Mouse (Mus musculus): ENCODE measurements around the gene Hat1. TPM values are rescaled to one million over a fixed set of nuclear protein-coding genes. Genes with fewer than 3 reads are reported as not detected.

Gene Hat1
- polyA plus RNA-seq (2016; fragmentation: Nextera tagmentation; extraction: Ambion mirVana) = 87.2 and 89.4 TPM in 2 replicates

DNA sequence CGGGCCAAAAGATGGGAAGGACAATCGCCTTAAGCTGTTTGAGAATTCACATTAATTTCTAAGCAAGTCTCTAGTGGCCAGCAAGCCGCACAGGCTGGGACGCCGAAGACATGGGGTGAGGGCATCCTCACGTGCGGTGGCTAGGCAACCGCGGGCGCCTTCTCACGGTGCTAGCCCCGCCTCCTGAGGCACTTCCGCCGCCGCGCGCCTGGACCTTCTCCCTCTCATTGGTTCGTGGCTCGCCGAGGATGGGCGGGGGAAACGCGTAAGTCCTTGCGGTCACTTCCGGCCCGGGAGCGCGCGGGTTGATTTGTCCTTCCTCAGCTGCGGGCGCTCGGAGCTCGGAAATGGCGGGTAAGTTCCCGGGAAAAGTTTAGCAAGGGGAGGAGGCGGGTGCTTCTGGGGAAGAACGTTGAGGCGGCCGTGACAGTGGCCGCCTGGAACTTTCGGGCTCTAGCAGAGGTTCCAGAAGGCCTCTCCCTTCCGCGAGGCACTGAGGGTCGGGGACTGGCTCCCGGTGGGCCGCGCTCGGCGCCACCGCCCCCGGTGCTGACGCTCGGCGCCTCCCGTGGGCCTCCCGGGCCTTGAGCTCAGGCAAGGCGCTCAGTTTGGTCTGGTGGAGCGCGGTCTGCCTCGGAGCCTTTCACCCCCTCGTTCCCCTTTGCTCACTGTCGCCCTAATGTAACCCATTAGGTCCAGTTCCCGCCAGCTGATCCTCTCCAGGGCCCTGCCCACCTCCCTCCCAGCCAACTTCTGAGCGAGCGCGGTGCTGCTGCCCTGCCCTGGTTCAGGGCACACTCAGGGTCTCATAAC, at the start of gene Hat1:
Hat1 (plus strand) TSS at position 8 of the 813 bp plus-strand sequence.
- Histone ChIP-seq H3K9me3 (no peaks in the 10 kb centered on the region), H3K4me1 (peaks cover 9% of the 10 kb centered on the region), H3K4me3 (peak within 1 kb of the TSS; percentile 83), H3K27ac (no peak within 1 kb of the TSS), H3K9ac (peak within 1 kb of the TSS; percentile 78), H3K27me3 (replicated peaks) (no peaks in the 10 kb centered on the region), H3K36me3 (peaks cover 15% of the 10 kb centered on the region), H3K4me2 (replicated peaks) (peak within 1 kb of the TSS; percentile 81)
- WGBS = under 1% methylated on average over 66 of the region's 66 CpGs
- peak; percentile 100 for ATAC-seq (ENCODE audit: low FRiP score, low read depth)

DNA sequence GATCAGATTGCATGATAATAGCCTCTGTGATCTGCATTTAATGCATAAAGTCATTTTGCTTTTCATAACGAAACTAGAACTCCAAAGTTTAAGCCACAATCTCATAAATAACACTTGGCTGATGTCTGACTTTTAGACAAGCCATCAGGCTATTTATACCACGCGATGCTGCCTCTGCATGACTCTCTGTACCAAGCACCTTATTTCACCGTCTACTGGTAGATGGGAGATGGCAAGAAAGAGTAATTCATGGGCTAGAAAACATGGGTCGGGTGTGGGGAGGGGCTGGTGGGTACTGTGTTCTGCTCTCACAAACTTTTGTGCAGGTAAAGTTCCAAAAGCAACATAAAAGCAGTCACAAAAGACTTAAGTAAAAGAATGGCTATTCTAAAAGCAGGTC, 48.6 kb upstream of the Hat1 start:
- WGBS = 82% methylated on average over 5 of the region's 5 CpGs
- no peak overlapping the region for H3K4me3 ChIP-seq
- no peak overlapping the region for H3K4me2 ChIP-seq (replicated peaks)
- no peaks in the 10 kb centered on the region for H3K27me3 ChIP-seq (replicated peaks)
- no peak overlapping the region for H3K27ac ChIP-seq
- peaks cover 10% of the 10 kb centered on the region; the same call in 1 of the 2 replicates for H3K36me3 ChIP-seq
- no peak for ATAC-seq (ENCODE audit: low FRiP score, low read depth)
- no peak overlapping the region for H3K9ac ChIP-seq
- 0 out of 2 replicates have a peak, but pooled peaks cover 5% of the 10 kb centered on the region for H3K9me3 ChIP-seq
- no peaks in the 10 kb centered on the region for H3K4me1 ChIP-seq

DNA sequence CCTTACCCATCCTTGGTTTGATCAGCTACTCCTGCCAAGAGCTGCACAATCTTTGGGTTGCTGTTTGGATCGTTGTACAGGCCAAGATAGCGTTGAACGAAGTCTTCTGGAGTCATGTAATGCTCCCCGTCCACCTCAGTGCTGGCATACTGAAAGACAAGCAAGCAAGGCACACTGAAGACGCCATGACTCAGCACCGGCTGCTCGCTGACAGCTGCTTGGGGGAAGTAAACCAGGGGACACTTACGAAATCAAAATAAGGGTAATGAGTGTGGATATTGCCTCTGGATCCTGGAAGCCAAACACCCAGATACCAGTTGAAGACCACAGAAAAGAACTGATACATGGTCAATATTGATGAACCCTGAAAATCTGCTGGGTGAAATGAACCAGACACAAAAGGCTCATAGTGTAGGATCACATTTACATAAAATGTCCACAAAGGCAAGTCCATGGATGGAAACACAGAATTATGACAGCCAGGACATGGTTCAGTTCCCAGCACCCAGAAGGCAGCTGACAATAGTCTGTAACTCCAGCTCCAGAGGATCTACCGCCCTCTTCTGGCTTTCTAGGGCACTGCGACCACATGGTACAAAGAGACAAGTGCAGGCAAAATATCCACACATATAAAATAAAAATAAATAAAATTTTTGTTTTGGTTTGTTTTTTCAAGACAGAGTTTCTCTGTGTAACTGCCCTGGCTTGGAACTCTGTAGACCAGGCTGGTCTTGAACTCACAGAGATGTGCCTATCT, 44.7 kb upstream of the Hat1 start:
- Histone ChIP-seq H3K27ac (no peak overlapping the region), H3K4me3 (no peak overlapping the region), H3K4me1 (no peaks in the 10 kb centered on the region), H3K4me2 (replicated peaks) (no peak overlapping the region), H3K36me3 (peaks cover 10% of the 10 kb centered on the region; the same call in 1 of the 2 replicates), H3K27me3 (replicated peaks) (no peaks in the 10 kb centered on the region), H3K9me3 (0 out of 2 replicates have a peak, but pooled peaks cover 5% of the 10 kb centered on the region), H3K9ac (no peak overlapping the region)
- WGBS = 93% methylated on average over 10 of the region's 10 CpGs
- no peak for ATAC-seq (ENCODE audit: low FRiP score, low read depth)

DNA sequence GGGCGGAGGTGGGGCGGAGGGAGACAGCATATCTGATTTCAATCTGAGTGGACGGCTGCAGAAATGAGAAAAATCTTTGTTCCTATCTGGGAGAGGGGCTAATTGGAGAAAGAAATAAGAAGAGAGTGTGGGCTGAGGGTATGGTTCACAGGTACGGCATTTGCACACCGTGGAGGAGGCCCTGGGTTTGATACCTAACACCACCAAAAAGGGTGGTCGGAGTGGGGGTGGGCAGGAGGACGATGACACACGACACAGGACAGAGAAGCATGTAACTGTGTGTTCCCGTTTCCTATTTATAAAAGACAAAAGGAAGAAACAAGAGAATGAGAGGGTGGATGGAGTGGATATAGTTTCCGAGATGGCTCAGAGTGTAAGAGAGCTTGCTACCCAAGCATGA, 41.6 kb upstream of the Hat1 start:
- no peak overlapping the region for H3K4me3 ChIP-seq
- no peaks in the 10 kb centered on the region for H3K4me1 ChIP-seq
- no peak overlapping the region for H3K4me2 ChIP-seq (replicated peaks)
- no peak overlapping the region for H3K27ac ChIP-seq
- ATAC-seq (ENCODE audit: low FRiP score, low read depth) = no peak
- H3K27me3 ChIP-seq (replicated peaks) = no peaks in the 10 kb centered on the region
- WGBS = 96% methylated on average over 10 of the region's 10 CpGs
- H3K9me3 ChIP-seq = 0 out of 2 replicates have a peak, but pooled peaks cover 5% of the 10 kb centered on the region
- H3K36me3 ChIP-seq = peaks cover 9% of the 10 kb centered on the region; the same call in 1 of the 2 replicates
- H3K9ac ChIP-seq = no peak overlapping the region

DNA sequence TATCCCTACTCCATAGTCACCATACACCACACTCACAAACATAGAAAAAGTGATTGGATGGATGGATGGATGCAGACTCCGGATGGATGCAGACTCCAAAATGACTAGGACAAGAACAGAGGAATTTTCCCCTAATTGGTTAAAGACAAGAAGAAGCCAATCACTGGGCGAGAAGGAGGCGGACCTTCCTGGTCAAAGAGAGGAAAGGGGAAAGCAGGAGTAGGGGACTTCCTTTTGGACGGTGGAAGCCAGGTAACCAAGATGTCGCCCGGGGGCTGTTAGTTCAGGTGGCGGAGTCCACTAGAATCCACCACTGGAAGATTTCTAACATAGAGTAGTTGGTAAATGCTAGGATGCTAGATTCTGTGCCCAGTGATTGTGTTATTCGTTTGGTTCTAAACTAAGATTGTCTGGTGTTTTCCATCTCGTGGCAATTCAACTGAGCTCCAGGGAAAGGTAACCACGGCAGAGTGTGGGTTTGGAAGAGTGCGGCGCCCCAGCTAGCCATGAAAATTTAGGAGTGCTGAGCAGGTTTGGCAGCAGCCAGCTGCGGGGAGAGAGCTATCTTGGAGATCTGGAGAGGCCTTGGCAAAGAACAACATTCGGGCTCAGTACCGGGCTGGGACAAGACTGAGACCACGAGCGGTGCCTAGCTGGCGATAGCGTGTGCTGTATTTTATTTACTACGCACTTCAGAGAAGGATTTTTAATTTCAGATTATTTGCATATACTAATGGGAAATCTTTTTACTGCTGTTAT, 40.8 kb upstream of the Hat1 start:
- Histone ChIP-seq H3K4me2 (replicated peaks) (no peak overlapping the region), H3K27me3 (replicated peaks) (no peaks in the 10 kb centered on the region), H3K4me3 (no peak overlapping the region), H3K4me1 (no peaks in the 10 kb centered on the region), H3K9ac (no peak overlapping the region), H3K36me3 (peaks cover 1% of the 10 kb centered on the region; the same call in 1 of the 2 replicates), H3K9me3 (0 out of 2 replicates have a peak, but pooled peaks cover 5% of the 10 kb centered on the region), H3K27ac (no peak overlapping the region)
- no peak for ATAC-seq (ENCODE audit: low FRiP score, low read depth)
- WGBS = 94% methylated on average over 20 of the region's 20 CpGs

DNA sequence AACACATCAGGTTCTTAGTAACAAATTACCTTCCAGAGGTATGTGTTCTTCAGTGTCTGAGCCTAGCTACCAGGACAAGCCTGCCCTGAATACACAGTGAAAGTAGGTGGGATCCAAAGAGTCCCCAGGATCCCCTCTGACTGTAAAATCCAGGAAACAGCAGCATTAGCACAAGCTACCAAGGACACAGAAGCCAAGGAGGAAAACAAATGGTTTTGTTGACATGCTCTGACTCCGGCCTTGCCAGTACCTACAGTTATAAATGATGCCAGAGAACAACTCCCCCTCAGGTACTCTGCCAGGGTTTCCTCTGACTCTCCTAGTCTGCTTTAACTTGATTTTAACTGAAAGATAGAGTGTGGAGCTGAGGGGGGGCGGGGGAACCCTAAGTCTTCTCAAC, 39.2 kb upstream of the Hat1 start:
- Histone ChIP-seq H3K27me3 (replicated peaks) (no peaks in the 10 kb centered on the region), H3K9ac (no peak overlapping the region), H3K4me2 (replicated peaks) (no peak overlapping the region), H3K4me3 (no peak overlapping the region), H3K36me3 (no peaks in the 10 kb centered on the region), H3K4me1 (no peaks in the 10 kb centered on the region; the same call in 1 of the 2 replicates), H3K9me3 (no peaks in the 10 kb centered on the region), H3K27ac (no peak overlapping the region)
- 83% methylated on average over 2 of the region's 2 CpGs for whole genome bisulfite sequencing
- ATAC-seq (ENCODE audit: low FRiP score, low read depth) = no peak

DNA sequence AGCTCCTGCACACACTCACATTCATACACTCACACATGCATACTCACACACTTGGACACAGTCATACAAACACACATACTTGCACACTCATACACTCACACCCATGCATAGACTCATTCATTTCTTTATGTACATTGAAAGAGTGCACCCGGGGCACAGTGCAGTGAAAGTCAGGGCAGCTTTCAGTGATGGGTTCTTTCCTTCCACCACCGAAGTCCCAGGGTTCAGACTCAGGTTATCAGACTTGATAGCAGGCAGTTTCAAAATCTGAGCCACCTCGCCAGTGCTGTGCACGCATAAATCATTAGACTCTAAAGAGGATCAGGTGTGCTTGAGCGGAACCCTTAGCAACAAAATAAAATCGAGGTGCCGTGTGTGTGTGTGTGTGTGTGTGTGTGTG, 38.6 kb upstream of the Hat1 start:
- Histone ChIP-seq H3K27me3 (replicated peaks) (no peaks in the 10 kb centered on the region), H3K4me1 (no peaks in the 10 kb centered on the region; the same call in 1 of the 2 replicates)
- WGBS = 79% methylated on average over 7 of the region's 7 CpGs

DNA sequence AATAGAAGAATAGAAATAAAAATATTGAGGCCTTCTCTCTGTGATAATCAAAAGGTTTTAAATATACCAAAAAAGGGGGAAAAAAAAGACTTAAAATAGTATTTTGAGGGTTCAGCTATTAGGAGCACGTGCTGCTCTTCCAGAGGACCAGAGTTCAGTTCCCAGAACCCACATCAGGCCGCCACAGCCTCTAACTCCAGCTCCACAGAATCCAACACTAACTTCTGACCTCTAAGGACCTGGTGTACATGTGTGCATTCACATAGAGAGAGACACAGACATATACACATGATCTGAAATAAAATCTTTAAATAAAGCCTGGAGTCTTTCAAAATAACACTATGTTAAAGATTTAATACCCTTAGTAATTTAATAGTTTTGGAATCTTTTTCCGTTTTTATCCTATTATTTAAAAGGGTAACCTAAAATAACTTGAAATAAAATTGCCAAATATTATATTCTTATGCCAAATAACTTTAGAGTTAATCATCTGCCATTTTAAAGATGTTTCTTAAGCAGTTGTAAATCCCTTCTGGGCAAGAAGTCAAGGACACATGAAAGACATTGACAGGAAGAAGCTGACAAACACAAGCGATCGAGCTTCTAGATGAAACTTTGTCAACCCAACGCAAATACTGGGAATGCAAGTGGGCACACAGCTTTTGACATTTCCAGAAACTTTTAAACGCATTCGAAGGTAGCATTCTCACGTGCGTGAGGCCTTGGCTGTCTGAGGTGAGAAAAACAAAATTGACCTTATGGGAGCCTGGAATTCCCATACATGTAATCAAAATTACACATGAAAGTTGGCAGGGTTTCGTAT, 37.6 kb upstream of the Hat1 start:
- no peak for ATAC-seq (ENCODE audit: low FRiP score, low read depth)
- 92% methylated on average over 11 of the region's 11 CpGs for WGBS

More for the DNA sequence above, 38.6 kb upstream of the Hat1 start:
- Histone ChIP-seq H3K9me3 (no peaks in the 10 kb centered on the region), H3K4me3 (no peak overlapping the region), H3K4me2 (replicated peaks) (no peak overlapping the region), H3K36me3 (no peaks in the 10 kb centered on the region), H3K9ac (no peak overlapping the region), H3K27ac (no peak overlapping the region)
- no peak for ATAC-seq (ENCODE audit: low FRiP score, low read depth)

DNA sequence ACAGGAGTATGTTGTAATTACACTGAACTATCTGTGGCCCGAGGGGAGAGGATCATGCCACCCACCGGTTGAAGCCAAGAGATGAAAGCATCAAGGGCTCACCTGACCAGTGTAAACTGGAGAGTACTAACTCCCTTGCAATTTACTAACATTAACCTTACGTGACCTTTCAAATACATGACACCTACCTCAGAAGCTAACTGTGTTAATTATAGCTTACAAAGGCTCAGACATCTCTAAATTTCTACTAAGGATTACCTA, 37.1 kb upstream of the Hat1 start:
- WGBS = 88% methylated on average over 3 of the region's 3 CpGs
- Histone ChIP-seq H3K27ac (no peak overlapping the region), H3K4me3 (no peak overlapping the region), H3K4me1 (no peaks in the 10 kb centered on the region; the same call in 1 of the 2 replicates), H3K9ac (no peak overlapping the region), H3K4me2 (replicated peaks) (no peak overlapping the region), H3K9me3 (no peaks in the 10 kb centered on the region), H3K36me3 (no peaks in the 10 kb centered on the region), H3K27me3 (replicated peaks) (no peaks in the 10 kb centered on the region)
- no peak for ATAC-seq (ENCODE audit: low FRiP score, low read depth)

More for the DNA sequence above, 37.6 kb upstream of the Hat1 start:
- H3K9ac ChIP-seq = no peak overlapping the region
- H3K4me3 ChIP-seq = no peak overlapping the region
- no peaks in the 10 kb centered on the region for H3K27me3 ChIP-seq (replicated peaks)
- no peaks in the 10 kb centered on the region for H3K9me3 ChIP-seq
- H3K27ac ChIP-seq = no peak overlapping the region
- H3K4me1 ChIP-seq = no peaks in the 10 kb centered on the region; the same call in 1 of the 2 replicates
- H3K36me3 ChIP-seq = no peaks in the 10 kb centered on the region
- H3K4me2 ChIP-seq (replicated peaks) = no peak overlapping the region

DNA sequence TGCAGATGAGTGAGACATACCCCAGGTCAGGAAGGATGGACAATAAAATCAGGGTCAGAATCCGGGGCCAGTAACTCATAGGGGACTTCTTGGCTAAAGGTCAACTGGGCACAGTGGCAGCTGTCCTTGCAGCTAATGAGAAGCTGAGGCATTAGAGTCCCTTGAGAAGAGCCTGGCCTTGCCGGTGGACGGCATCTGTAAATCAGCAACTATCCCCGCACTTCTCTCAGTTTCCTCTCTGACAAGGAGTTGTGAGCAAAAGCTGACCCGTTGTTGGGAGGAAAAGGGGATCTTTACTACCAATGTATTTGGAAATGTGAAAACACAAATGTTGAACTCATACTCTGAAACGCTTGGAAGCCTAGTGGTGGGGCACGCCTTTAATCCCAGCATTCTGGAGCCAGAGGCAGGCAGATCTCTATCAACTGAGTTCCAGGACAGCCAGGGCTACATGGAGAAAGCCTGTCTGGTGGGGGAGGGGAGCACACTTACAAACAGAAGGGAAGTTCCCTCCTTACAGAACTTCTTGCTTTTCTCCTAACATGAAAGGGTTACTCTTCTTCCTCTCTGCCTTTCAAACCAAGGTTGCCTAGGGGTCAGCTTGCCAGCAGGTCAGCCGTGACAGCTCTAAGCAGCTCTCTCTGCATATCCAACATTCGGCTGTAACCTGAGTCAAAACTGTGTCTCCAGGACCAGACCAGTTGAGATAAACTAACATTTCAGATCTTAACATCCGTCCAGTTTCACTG, 35.3 kb upstream of the Hat1 start:
- Histone ChIP-seq H3K4me3 (no peak overlapping the region), H3K9ac (no peak overlapping the region), H3K36me3 (no peaks in the 10 kb centered on the region), H3K27me3 (replicated peaks) (no peaks in the 10 kb centered on the region), H3K4me2 (replicated peaks) (no peak overlapping the region), H3K4me1 (no peaks in the 10 kb centered on the region; the same call in 1 of the 2 replicates), H3K27ac (no peak overlapping the region), H3K9me3 (no peaks in the 10 kb centered on the region)
- ATAC-seq (ENCODE audit: low FRiP score, low read depth) = no peak
- WGBS = 60% methylated on average over 10 of the region's 10 CpGs

DNA sequence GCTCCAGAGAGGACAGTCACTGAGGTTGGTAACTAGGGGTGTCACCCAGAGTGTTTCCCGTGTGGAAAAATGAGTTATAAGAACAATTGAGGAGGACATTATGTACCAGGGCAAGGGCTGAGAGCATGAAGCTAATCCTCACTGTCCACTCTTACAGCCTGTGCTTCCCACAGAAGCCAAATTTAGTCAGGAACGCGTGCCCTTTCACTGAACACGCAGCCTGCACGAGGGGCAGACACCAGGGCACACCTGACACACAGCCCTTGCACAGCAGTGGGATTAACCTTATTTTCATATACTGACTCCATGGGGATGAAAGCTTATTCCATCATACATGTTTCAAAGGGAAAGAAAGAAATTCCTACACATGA, 34.7 kb upstream of the Hat1 start:
- Histone ChIP-seq H3K27me3 (replicated peaks) (no peaks in the 10 kb centered on the region), H3K9me3 (no peaks in the 10 kb centered on the region), H3K4me1 (no peaks in the 10 kb centered on the region; the same call in 1 of the 2 replicates), H3K36me3 (no peaks in the 10 kb centered on the region), H3K4me3 (no peak overlapping the region), H3K4me2 (replicated peaks) (no peak overlapping the region), H3K27ac (no peak overlapping the region), H3K9ac (no peak overlapping the region)
- no peak for ATAC-seq (ENCODE audit: low FRiP score, low read depth)
- 73% methylated on average over 5 of the region's 5 CpGs for WGBS
